Mouse (Mus musculus) lung, adult 10 weeks (tissue): ENCODE results near the gene Sptlc3. TPM values are rescaled to one million over a fixed set of nuclear protein-coding genes. Genes with fewer than 3 reads are reported as not detected.

ENCODE experiments used
- polyA plus RNA-seq: library from polyadenylated mRNA; stranded (reverse); fragments of 350-450 nt; fragmentation: Illumina TruSeq; extraction: RNeasy Lipid Tissue Mini Kit (QIAGEN cat#74804); gene quantifications from one replicate; pipeline ENCODE4 v1.2.3, GENCODE M21; 2014; ENCODE audit warnings: low read depth, low replicate concordance; ENCODE audit not compliant: insufficient read depth

The Sptlc3 gene
- 1.5 TPM for polyA plus RNA-seq

DNA sequence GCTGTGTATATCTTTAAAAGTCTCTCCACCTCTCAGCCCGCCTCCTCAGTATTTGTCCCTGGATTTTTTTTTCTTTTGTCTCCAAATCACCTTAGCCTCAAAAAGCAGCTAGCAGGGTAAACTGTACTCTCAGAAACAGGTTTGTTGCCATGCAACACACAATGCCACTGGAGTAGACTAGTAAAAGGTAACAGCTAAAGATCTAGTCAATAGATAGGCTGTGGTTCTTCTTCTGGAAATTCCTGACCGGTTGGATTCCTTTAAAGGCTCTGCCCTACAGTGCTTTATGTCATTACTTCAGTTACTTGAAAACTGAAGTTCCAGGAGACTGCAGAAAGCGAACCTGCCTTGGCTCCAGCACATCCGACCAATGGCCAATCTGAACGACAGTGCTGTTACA, at the start of gene Sptlc3:
Gene Sptlc3, plus strand, starts transcription at position 78 of the 400 bp plus-strand sequence.

GRCm38 (mm10) chr2:139677809-139678274, 184.1 kb downstream of the Sptlc3 start, which contains the start of gene Ism1:
Ism1 (plus strand) TSS chr2:139678178.

Other genes with a start within 250 kb of the Sptlc3 start
- gene Ism1, start 184.3 kb downstream of the Sptlc3 start, polyA plus RNA-seq = 30.0 TPM